Mouse (Mus musculus) stomach, embryonic 14.5 days (tissue): Measurements from ENCODE around the gene Ell2. TPM values are rescaled to one million over a fixed set of nuclear protein-coding genes. Genes with fewer than 3 reads are reported as not detected.

Experiments used
- ATAC-seq: fragments of 200-750 bp; cut with Nextera tagmentation; 2 replicates; pipeline ENCODE4 v1.8.0; 2017; ENCODE audit warnings: low read depth, moderate TSS enrichment; ENCODE audit not compliant: insufficient number of reproducible peaks, insufficient read depth, low FRiP score
- H3K27ac ChIP-seq: fragments of 300-500 bp; sonication (generic); 2 replicates; pipeline ENCODE4 v1.5.1; 2014; ENCODE audit warnings: mild to moderate bottlenecking, low read length, moderate library complexity, mixed read lengths
- H3K27me3 ChIP-seq: fragments of 300-500 bp; sonication (generic); 2 replicates; pipeline ENCODE4 v1.6.1; 2014; ENCODE audit warnings: low read length, control low read depth, mixed read lengths; ENCODE audit not compliant: control insufficient read depth, insufficient read depth
- H3K36me3 ChIP-seq: fragments of 300-500 bp; sonication (generic); 2 replicates; pipeline ENCODE4 v1.6.1; 2014; ENCODE audit warnings: mild to moderate bottlenecking, control low read depth, low read length, moderate library complexity, mixed read lengths; ENCODE audit not compliant: control insufficient read depth, insufficient read depth
- H3K4me1 ChIP-seq: fragments of 300-500 bp; sonication (generic); 2 replicates; pipeline ENCODE4 v1.6.1; 2014; ENCODE audit warnings: low read length, control low read depth, mixed read lengths; ENCODE audit not compliant: control insufficient read depth, insufficient read depth
- H3K4me2 ChIP-seq: fragments of 300-500 bp; sonication (generic); replicated peaks from 2 replicates; pipeline ENCODE4 v1.6.1; 2014; ENCODE audit warnings: low read depth, low read length, control low read depth
- H3K4me3 ChIP-seq: fragments of 300-500 bp; sonication (generic); 2 replicates; pipeline ENCODE4 v1.5.1; 2014; ENCODE audit warnings: low read depth, low read length, control low read depth
- H3K9ac ChIP-seq: fragments of 300-500 bp; sonication (generic); replicated peaks from 2 replicates; pipeline ENCODE4 v1.6.1; 2014; ENCODE audit warnings: low read depth, mild to moderate bottlenecking, control low read depth, low read length, moderate library complexity, mixed read lengths
- H3K9me3 ChIP-seq: fragments of 300-500 bp; sonication (generic); 2 replicates; pipeline ENCODE4 v1.6.1; 2016; ENCODE audit warnings: low read depth, low read length, control low read depth; ENCODE audit not compliant: control insufficient read depth
- WGBS: fragments of 180-500 bp; shearing (Covaris S2); extraction: QIAGEN DNeasy Blood & Tissue Kit; methylation state at CpG from one replicate; pipeline ENCODE4 v1.1.7; 2014; 5-methylcytosine and 5-hydroxymethylcytosine counted together
- polyA plus RNA-seq: library from polyadenylated mRNA; unstranded; fragments of >200 nt; fragmentation: Nextera tagmentation; extraction: Ambion mirVana; gene quantifications from 2 replicates; pipeline ENCODE4 v1.2.1, GENCODE M21; 2014

Gene Ell2
- polyA plus RNA-seq, 1 experiment from 2014 or later = 11.2 TPM

- H3K36me3 ChIP-seq = no peaks in the 10 kb centered on the region
- H3K4me2 ChIP-seq = no peak overlapping the region
- no peak overlapping the region for H3K4me3 ChIP-seq
- no peak overlapping the region for H3K9ac ChIP-seq
- no peaks in the 10 kb centered on the region for H3K27me3 ChIP-seq
- H3K9me3 ChIP-seq = no peaks in the 10 kb centered on the region
- no peak overlapping the region for H3K27ac ChIP-seq
- 0 out of 2 replicates have a peak, but pooled peaks cover under 1% of the 10 kb centered on the region for H3K4me1 ChIP-seq
- ATAC-seq = no peak
Measured at GRCm38 (mm10) chr13:75745328-75745727, 38.8 kb downstream of the Ell2 start.

- ATAC-seq = no peak
- H3K9me3 ChIP-seq = no peaks in the 10 kb centered on the region
- H3K4me2 ChIP-seq = no peak overlapping the region
- no peak overlapping the region for H3K27ac ChIP-seq
- H3K9ac ChIP-seq = no peak overlapping the region
- H3K4me3 ChIP-seq = no peak overlapping the region
- 86% methylated on average over 3 of the region's 3 CpGs for WGBS
- no peaks in the 10 kb centered on the region for H3K36me3 ChIP-seq
- H3K4me1 ChIP-seq = no peaks in the 10 kb centered on the region
- H3K27me3 ChIP-seq = no peaks in the 10 kb centered on the region
Measured at GRCm38 (mm10) chr13:75747265-75747664, 40.7 kb downstream of the Ell2 start.

- H3K36me3 ChIP-seq = no peaks in the 10 kb centered on the region
- no peaks in the 10 kb centered on the region for H3K27me3 ChIP-seq
- no peak overlapping the region for H3K4me2 ChIP-seq
- ATAC-seq = no peak
- H3K9ac ChIP-seq = no peak overlapping the region
- H3K4me1 ChIP-seq = no peaks in the 10 kb centered on the region
- 83% methylated on average over 7 of the region's 7 CpGs for WGBS
- no peak overlapping the region for H3K27ac ChIP-seq
- no peaks in the 10 kb centered on the region for H3K9me3 ChIP-seq
- H3K4me3 ChIP-seq = no peak overlapping the region
Measured at GRCm38 (mm10) chr13:75748685-75749084, 42.1 kb downstream of the Ell2 start.

GRCm38 (mm10) chr13:75750785-75751184 is 44.2 kb downstream of the Ell2 start:
- WGBS = 73% methylated on average over 2 of the region's 2 CpGs
- Histone ChIP-seq H3K27ac (no peak overlapping the region), H3K27me3 (no peaks in the 10 kb centered on the region), H3K36me3 (no peaks in the 10 kb centered on the region), H3K4me3 (no peak overlapping the region), H3K4me1 (no peaks in the 10 kb centered on the region), H3K9ac (no peak overlapping the region), H3K4me2 (no peak overlapping the region), H3K9me3 (no peaks in the 10 kb centered on the region)
- ATAC-seq = no peak

GRCm38 (mm10) chr13:75752216-75752938 is 45.8 kb downstream of the Ell2 start:
- H3K4me1 ChIP-seq = no peaks in the 10 kb centered on the region
- no peak overlapping the region for H3K4me3 ChIP-seq
- H3K4me2 ChIP-seq = no peak overlapping the region
- H3K27ac ChIP-seq = no peak overlapping the region
- no peak for ATAC-seq
- WGBS = 83% methylated on average over 5 of the region's 5 CpGs
- H3K9me3 ChIP-seq = no peaks in the 10 kb centered on the region
- H3K36me3 ChIP-seq = no peaks in the 10 kb centered on the region
- H3K27me3 ChIP-seq = no peaks in the 10 kb centered on the region
- no peak overlapping the region for H3K9ac ChIP-seq

- no peak overlapping the region for H3K9ac ChIP-seq
- WGBS = 72% methylated on average over 5 of the region's 5 CpGs
- no peak for ATAC-seq
- no peak overlapping the region for H3K27ac ChIP-seq
- H3K27me3 ChIP-seq = no peaks in the 10 kb centered on the region
- H3K36me3 ChIP-seq = no peaks in the 10 kb centered on the region
- no peaks in the 10 kb centered on the region for H3K9me3 ChIP-seq
- no peaks in the 10 kb centered on the region for H3K4me1 ChIP-seq
- no peak overlapping the region for H3K4me2 ChIP-seq
- H3K4me3 ChIP-seq = no peak overlapping the region
Measured at GRCm38 (mm10) chr13:75754398-75754797, 47.8 kb downstream of the Ell2 start.

- no peak overlapping the region for H3K4me2 ChIP-seq
- 93% methylated on average over 4 of the region's 4 CpGs for WGBS
Measured at GRCm38 (mm10) chr13:75760859-75761548, 54.4 kb downstream of the Ell2 start.

GRCm38 (mm10) chr13:75762759-75763158 is 56.2 kb downstream of the Ell2 start:
- Histone ChIP-seq H3K27ac (no peak overlapping the region), H3K4me1 (no peaks in the 10 kb centered on the region), H3K4me2 (no peak overlapping the region), H3K36me3 (no peaks in the 10 kb centered on the region), H3K4me3 (no peak overlapping the region), H3K9me3 (no peaks in the 10 kb centered on the region), H3K27me3 (no peaks in the 10 kb centered on the region), H3K9ac (no peak overlapping the region)
- ATAC-seq = no peak
- 83% methylated on average over 4 of the region's 4 CpGs for WGBS

More at GRCm38 (mm10) chr13:75760859-75761548, 54.4 kb downstream of the Ell2 start:
- Histone ChIP-seq H3K27ac (no peak overlapping the region), H3K9me3 (no peaks in the 10 kb centered on the region), H3K4me3 (no peak overlapping the region), H3K36me3 (no peaks in the 10 kb centered on the region), H3K9ac (no peak overlapping the region), H3K27me3 (no peaks in the 10 kb centered on the region), H3K4me1 (no peaks in the 10 kb centered on the region)
- no peak for ATAC-seq
